Mouse (Mus musculus) ES-Bruce4 (cell line): Measurements from ENCODE around the gene Gdap2. TPM values are rescaled to one million over a fixed set of nuclear protein-coding genes. Genes with fewer than 3 reads are reported as not detected.

ENCODE experiments used
- H3K27ac ChIP-seq: 2 replicates; pipeline ENCODE4 v1.5.1; 2012; ENCODE audit warnings: low read length, inconsistent platforms; ENCODE audit not compliant: insufficient read depth
- H3K27me3 ChIP-seq: 2 replicates; pipeline ENCODE4 v1.6.1; 2012; ENCODE audit warnings: mild to moderate bottlenecking, low read length, inconsistent platforms; ENCODE audit not compliant: control insufficient read depth, poor library complexity, insufficient read depth, severe bottlenecking
- H3K36me3 ChIP-seq: 2 replicates; pipeline ENCODE4 v1.6.1; 2012; ENCODE audit warnings: inconsistent platforms, mild to moderate bottlenecking, low read length, moderate library complexity; ENCODE audit not compliant: control insufficient read depth, poor library complexity, insufficient read depth, severe bottlenecking
- H3K4me1 ChIP-seq: one replicate; pipeline ENCODE4 v1.8.1; 2011; ENCODE audit warnings: low read length; ENCODE audit not compliant: control insufficient read depth, insufficient read depth
- H3K4me3 ChIP-seq: 2 replicates; pipeline ENCODE4 v1.5.1; 2011; ENCODE audit warnings: low read depth, mild to moderate bottlenecking, low read length
- H3K9ac ChIP-seq: 2 replicates; pipeline ENCODE4 v1.6.1; 2012; ENCODE audit warnings: low read depth, mild to moderate bottlenecking, inconsistent platforms; ENCODE audit not compliant: poor library complexity, severe bottlenecking
- H3K9me3 ChIP-seq: replicated peaks from 2 replicates; pipeline ENCODE4 v1.6.1; 2012; ENCODE audit warnings: mild to moderate bottlenecking, low read length, inconsistent platforms; ENCODE audit not compliant: control insufficient read depth, poor library complexity, insufficient read depth, severe bottlenecking
- CTCF ChIP-seq: IDR thresholded peaks from one replicate; pipeline ENCODE4 v1.8.1; 2011; ENCODE audit warnings: low read depth, low read length
- EP300 ChIP-seq: IDR thresholded peaks from 2 replicates; pipeline ENCODE4 v1.6.1; 2011; ENCODE audit warnings: low read depth, low read length; ENCODE audit not compliant: insufficient read depth
- POLR2A ChIP-seq: IDR thresholded peaks from one replicate; pipeline ENCODE4 v1.8.1; 2011; ENCODE audit warnings: low read length; ENCODE audit not compliant: insufficient read depth
- polyA plus RNA-seq: library from polyadenylated mRNA; stranded (reverse); fragments of >200 nt; gene quantifications from 2 replicates; pipeline ENCODE4 v1.2.4, GENCODE M21; 2011; ENCODE audit warnings: low read depth; ENCODE audit not compliant: missing spikeins, insufficient read depth, insufficient read length

Gene Gdap2
- polyA plus RNA-seq, result 13.5 and 14.6 TPM in 2 replicates

- Histone ChIP-seq H3K9ac (peak within 1 kb of the TSS; percentile 74), H3K27me3 (no peaks in the 10 kb centered on the region), H3K27ac (no peak within 1 kb of the TSS), H3K4me3 (peak within 1 kb of the TSS; percentile 91), H3K4me1 (no peaks in the 10 kb centered on the region), H3K9me3 (no peaks in the 10 kb centered on the region), H3K36me3 (peaks cover 17% of the 10 kb centered on the region)
- no peak for TF ChIP-seq EP300
- TF ChIP-seq POLR2A, result no peak
- no peak for TF ChIP-seq CTCF
Observed at GRCm38 (mm10) chr3:100162315-100163105, at the start of gene Gdap2, which contains the start of gene Wdr3. TSS of gene Gdap2 (plus strand) at chr3:100162381. TSS of gene Wdr3 (minus strand) at chr3:100162407.

- Histone ChIP-seq H3K9me3 (no peaks in the 10 kb centered on the region), H3K9ac (no peak overlapping the region), H3K4me3 (no peak overlapping the region), H3K27ac (no peak overlapping the region), H3K4me1 (no peaks in the 10 kb centered on the region), H3K27me3 (no peaks in the 10 kb centered on the region), H3K36me3 (no peaks in the 10 kb centered on the region)
- no peak for TF ChIP-seq POLR2A
- TF ChIP-seq CTCF, result no peak
Observed at GRCm38 (mm10) chr3:100118681-100119080, 43.5 kb upstream of the Gdap2 start.

GRCm38 (mm10) chr3:100121961-100122360 lies 40.2 kb upstream of the Gdap2 start:
- no peaks in the 10 kb centered on the region for H3K36me3 ChIP-seq
- H3K9ac ChIP-seq, result no peak overlapping the region
- no peaks in the 10 kb centered on the region for H3K27me3 ChIP-seq
- no peak overlapping the region for H3K27ac ChIP-seq
- no peaks in the 10 kb centered on the region for H3K9me3 ChIP-seq
- H3K4me1 ChIP-seq, result no peaks in the 10 kb centered on the region
- no peak for TF ChIP-seq POLR2A
- TF ChIP-seq EP300, result no peak
- TF ChIP-seq CTCF, result no peak
- no peak overlapping the region for H3K4me3 ChIP-seq

GRCm38 (mm10) chr3:100122445-100122844 lies 39.7 kb upstream of the Gdap2 start:
- H3K36me3 ChIP-seq, result no peaks in the 10 kb centered on the region
- no peaks in the 10 kb centered on the region for H3K4me1 ChIP-seq
- no peak overlapping the region for H3K27ac ChIP-seq
- no peaks in the 10 kb centered on the region for H3K27me3 ChIP-seq
- H3K4me3 ChIP-seq, result no peak overlapping the region
- H3K9me3 ChIP-seq, result no peaks in the 10 kb centered on the region
- TF ChIP-seq CTCF, result no peak
- TF ChIP-seq POLR2A, result no peak
- TF ChIP-seq EP300, result no peak
- no peak overlapping the region for H3K9ac ChIP-seq

GRCm38 (mm10) chr3:100160682-100161445 lies 1.3 kb upstream of the Gdap2 start:
- peak overlapping the region; percentile 74; the same call in 1 of the 2 replicates for H3K9ac ChIP-seq
- H3K27ac ChIP-seq, result no peak overlapping the region
- H3K4me1 ChIP-seq, result no peaks in the 10 kb centered on the region
- no peaks in the 10 kb centered on the region for H3K27me3 ChIP-seq
- H3K9me3 ChIP-seq, result no peaks in the 10 kb centered on the region
- TF ChIP-seq EP300 (no peak), CTCF (no peak), POLR2A (no peak)
- peak overlapping the region; percentile 91; the same call in 1 of the 2 replicates for H3K4me3 ChIP-seq
- peaks cover 32% of the 10 kb centered on the region for H3K36me3 ChIP-seq
